Mouse (Mus musculus) kidney, postnatal 36 days (tissue): ENCODE measurements around the gene Cep170b.
A peak's percentile ranks its signal among the peaks of the same experiment; 100 is the strongest.

Source experiments
- DNase-seq, 2 experiments: peaks; one replicate each; pipeline ENCODE4 v3.0.0; 2021 to 2022; ENCODE audit warnings: mixed read lengths in 2 of 2

The Cep170b gene

GRCm38 (mm10) chr12:112737081-112737480 lies 16.8 kb downstream of the Cep170b start:
- no peak for DNase-seq

GRCm38 (mm10) chr12:112737761-112738160 lies 17.5 kb downstream of the Cep170b start:
- peak; percentile 78 to 88 for DNase-seq

- peak in 1 of 2 experiments; percentile 48 for DNase-seq
These were observed 18.2 kb downstream of the Cep170b start for GRCm38 (mm10) chr12:112738281-112739022.

GRCm38 (mm10) chr12:112739023-112739568 lies 18.8 kb downstream of the Cep170b start:
- DNase-seq: no peak

GRCm38 (mm10) chr12:112742768-112743167 lies 22.5 kb downstream of the Cep170b start:
- no peak for DNase-seq

- peak; percentile 80 to 90 for DNase-seq
These were observed 23.1 kb downstream of the Cep170b start for GRCm38 (mm10) chr12:112743168-112743975.

GRCm38 (mm10) chr12:112744211-112744610 lies 24.0 kb downstream of the Cep170b start:
- DNase-seq: no peak

- peak in 1 of 2 experiments; percentile 61 for DNase-seq
These were observed 24.8 kb downstream of the Cep170b start for GRCm38 (mm10) chr12:112744891-112745580.

GRCm38 (mm10) chr12:112745716-112746115 lies 25.5 kb downstream of the Cep170b start:
- no peak for DNase-seq

- DNase-seq: no peak
These were observed 26.2 kb downstream of the Cep170b start for GRCm38 (mm10) chr12:112746461-112746807.

GRCm38 (mm10) chr12:112746808-112747605 lies 26.8 kb downstream of the Cep170b start:
- peak; percentile 39 to 69 for DNase-seq

- DNase-seq: no peak
These were observed 27.3 kb downstream of the Cep170b start for GRCm38 (mm10) chr12:112747606-112747970.

- DNase-seq: no peak
These were observed 30.7 kb downstream of the Cep170b start for GRCm38 (mm10) chr12:112750976-112751375.

- DNase-seq: no peak
These were observed 32.1 kb downstream of the Cep170b start for GRCm38 (mm10) chr12:112752399-112752798.

GRCm38 (mm10) chr12:112755900-112756299 lies 35.6 kb downstream of the Cep170b start:
- no peak for DNase-seq

GRCm38 (mm10) chr12:112757896-112758295 lies 37.6 kb downstream of the Cep170b start:
- no peak for DNase-seq

GRCm38 (mm10) chr12:112759471-112759870 lies 39.2 kb downstream of the Cep170b start:
- no peak for DNase-seq

GRCm38 (mm10) chr12:112760154-112760926 lies 40.1 kb downstream of the Cep170b start, which contains the start of gene Pld4:
Gene Pld4, plus strand, starts transcription at chr12:112760655.
- peak in 1 of 2 experiments; percentile 38 for DNase-seq

- no peak for DNase-seq
These were observed 41.2 kb downstream of the Cep170b start for GRCm38 (mm10) chr12:112761411-112761810.

- DNase-seq: no peak
These were observed 41.8 kb downstream of the Cep170b start for GRCm38 (mm10) chr12:112762018-112762417.

GRCm38 (mm10) chr12:112763176-112763575 lies 42.9 kb downstream of the Cep170b start:
- DNase-seq: no peak
